Mouse (Mus musculus): Measurements from ENCODE around the gene Mex3a.

GRCm38 (mm10) chr3:88543174-88543573 lies 11.0 kb downstream of the Mex3a start:
- TF ChIP-seq POLR2A (IDR thresholded peaks at IDR 0.05; ENCODE audit: insufficient read depth, low read depth, low read length) (no peak), CTCF (IDR thresholded peaks at IDR 0.05; ENCODE audit: insufficient read depth, low read depth, low read length) (no peak)

Data from olfactory bulb, adult 2 months (tissue).